Mouse (Mus musculus) limb, embryonic 14.5 days (tissue): ENCODE results near the gene 4931406C07Rik. TPM values are rescaled to one million over a fixed set of nuclear protein-coding genes. Genes with fewer than 3 reads are reported as not detected.

Experiments used
- ATAC-seq: fragments of 200-750 bp; cut with Nextera tagmentation; 2 replicates; pipeline ENCODE4 v1.8.0; 2017; ENCODE audit warnings: low read depth, moderate number of reproducible peaks, moderate TSS enrichment; ENCODE audit not compliant: low FRiP score
- DNase-seq: peaks from one replicate; pipeline ENCODE4 v3.0.0-alpha.2; 2015; ENCODE audit warnings: low spot score
- H3K27ac ChIP-seq: fragments of 300-500 bp; sonication (generic); replicated peaks from 2 replicates; pipeline ENCODE4 v1.5.1; 2014; ENCODE audit warnings: low read depth, mild to moderate bottlenecking, low read length, moderate library complexity, mixed read lengths
- H3K27me3 ChIP-seq: fragments of 300-500 bp; sonication (generic); 2 replicates; pipeline ENCODE4 v1.6.1; 2014; ENCODE audit warnings: low read length, mixed read lengths; ENCODE audit not compliant: control insufficient read depth, insufficient read depth
- H3K36me3 ChIP-seq: fragments of 300-500 bp; sonication (generic); 2 replicates; pipeline ENCODE4 v1.6.1; 2014; ENCODE audit warnings: mild to moderate bottlenecking, low read length, moderate library complexity, mixed read lengths; ENCODE audit not compliant: control insufficient read depth, insufficient read depth
- H3K4me1 ChIP-seq: fragments of 300-500 bp; sonication (generic); 2 replicates; pipeline ENCODE4 v1.6.1; 2014; ENCODE audit warnings: antibody characterized with exemption, low read length, mixed read lengths; ENCODE audit not compliant: control insufficient read depth, insufficient read depth
- H3K4me2 ChIP-seq: fragments of 300-500 bp; sonication (generic); replicated peaks from 2 replicates; pipeline ENCODE4 v1.6.1; 2014; ENCODE audit warnings: low read depth, mild to moderate bottlenecking, low read length, moderate library complexity; ENCODE audit not compliant: severe bottlenecking
- H3K4me3 ChIP-seq: fragments of 300-500 bp; sonication (generic); replicated peaks from 2 replicates; pipeline ENCODE4 v1.5.1; 2014; ENCODE audit warnings: low read length
- H3K9ac ChIP-seq: fragments of 300-500 bp; sonication (generic); 2 replicates; pipeline ENCODE4 v1.6.1; 2014; ENCODE audit warnings: mild to moderate bottlenecking, low read depth, low read length, moderate library complexity; ENCODE audit not compliant: severe bottlenecking
- H3K9me3 ChIP-seq: fragments of 300-500 bp; sonication (generic); 2 replicates; pipeline ENCODE4 v1.6.1; 2016; ENCODE audit warnings: low read length; ENCODE audit not compliant: control insufficient read depth
- POLR2A ChIP-seq: fragments of 200-500 bp; IDR thresholded peaks from 2 replicates; pipeline ENCODE4 v1.8.0; 2012; ENCODE audit warnings: inconsistent platforms, mild to moderate bottlenecking, moderate library complexity, borderline replicate concordance; ENCODE audit not compliant: insufficient read depth, insufficient read length; ENCODE audit errors: extremely low read depth
- WGBS: fragments of 180-500 bp; shearing (Covaris S2); extraction: QIAGEN DNeasy Blood & Tissue Kit; methylation state at CpG from one replicate; pipeline ENCODE4 v1.1.7; 2014; 5-methylcytosine and 5-hydroxymethylcytosine counted together
- polyA plus RNA-seq, 2 experiments: library from polyadenylated mRNA; depleted of rRNA in 1 of 2; stranded (reverse) in 1 of 2; unstranded in 1 of 2; fragments of >200 nt; fragmentation: Nextera tagmentation in 1 of 2; extraction: Ambion mirVana in 1 of 2; gene quantifications; 2 replicates each; pipeline versions ENCODE4 v1.2.1 to v1.2.3; 2012 to 2014

4931406C07Rik gene
- polyA plus RNA-seq, 2 experiments = 9.5 to 22.9 TPM

DNA sequence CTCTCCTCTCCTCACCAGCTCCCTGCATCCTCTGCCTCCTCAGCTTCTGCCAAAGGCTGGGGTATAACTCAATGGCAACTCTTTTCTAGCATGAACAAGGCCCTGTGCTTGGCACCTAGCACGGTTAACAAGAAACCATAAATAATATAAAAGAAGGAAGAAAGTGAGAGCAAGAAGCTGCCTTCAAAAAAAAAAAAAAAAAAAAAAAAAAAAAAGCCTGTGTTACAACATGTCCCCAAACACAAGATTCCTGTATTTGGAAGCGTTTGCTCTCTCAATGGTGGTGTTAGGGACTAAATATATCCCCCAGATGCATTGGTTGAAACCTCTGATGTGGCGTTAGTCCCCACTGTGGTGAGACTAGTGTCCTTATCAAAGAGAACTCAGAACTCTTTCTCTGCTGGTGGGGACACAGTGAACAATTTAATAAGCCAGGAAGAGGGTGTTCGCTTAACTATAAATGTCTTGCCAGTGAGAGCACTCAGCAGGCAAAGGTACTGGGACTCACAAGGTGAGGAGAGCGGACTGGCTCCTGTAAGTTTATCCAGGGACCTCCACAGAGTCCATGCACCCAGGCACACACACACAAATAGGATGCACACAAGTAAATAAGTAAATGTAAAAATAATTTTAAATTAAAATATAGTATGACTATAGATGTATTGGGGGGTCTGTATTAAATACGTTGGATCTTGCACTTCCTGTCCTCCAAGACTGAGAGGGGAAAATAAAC is 65.2 kb downstream of the 4931406C07Rik start:
- no peaks in the 10 kb centered on the region for H3K4me1 ChIP-seq
- DNase-seq (no peak), ATAC-seq (no peak)
- 69% methylated on average over 6 of the region's 6 CpGs for WGBS
- no peak overlapping the region for H3K4me2 ChIP-seq
- TF ChIP-seq POLR2A = no peak
- no peak overlapping the region for H3K9ac ChIP-seq
- H3K4me3 ChIP-seq = no peak overlapping the region
- no peaks in the 10 kb centered on the region for H3K36me3 ChIP-seq
- H3K27me3 ChIP-seq = peaks cover 10% of the 10 kb centered on the region; the same call in 1 of the 2 replicates
- no peaks in the 10 kb centered on the region for H3K9me3 ChIP-seq
- no peak overlapping the region for H3K27ac ChIP-seq

DNA sequence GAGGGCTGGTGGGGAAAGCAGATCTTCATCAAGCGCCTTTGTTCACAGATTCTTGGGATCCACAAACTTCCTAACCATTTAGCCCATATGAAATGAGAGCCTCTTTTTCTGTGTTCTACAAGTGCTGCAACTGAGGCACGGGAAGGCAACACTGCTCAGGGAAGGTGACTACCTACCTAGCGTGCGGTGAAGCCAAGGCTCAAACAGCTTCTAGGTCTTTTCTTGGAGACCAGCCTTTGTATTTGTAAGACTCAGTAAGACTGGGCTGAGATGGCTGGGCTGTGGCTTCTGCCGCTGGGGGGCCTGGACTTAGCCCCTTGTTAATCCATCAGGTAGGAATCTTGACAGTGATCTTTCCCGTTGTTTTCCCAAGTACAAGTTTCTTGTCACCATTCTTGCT is 66.2 kb downstream of the 4931406C07Rik start:
- H3K36me3 ChIP-seq = no peaks in the 10 kb centered on the region
- no peak for DNase-seq
- H3K4me3 ChIP-seq = no peak overlapping the region
- WGBS = 89% methylated on average over 6 of the region's 6 CpGs
- no peak for ATAC-seq
- H3K4me2 ChIP-seq = no peak overlapping the region
- H3K9me3 ChIP-seq = no peaks in the 10 kb centered on the region
- H3K4me1 ChIP-seq = no peaks in the 10 kb centered on the region
- no peak for TF ChIP-seq POLR2A
- peaks cover 10% of the 10 kb centered on the region; the same call in 1 of the 2 replicates for H3K27me3 ChIP-seq
- no peak overlapping the region for H3K27ac ChIP-seq
- H3K9ac ChIP-seq = no peak overlapping the region

DNA sequence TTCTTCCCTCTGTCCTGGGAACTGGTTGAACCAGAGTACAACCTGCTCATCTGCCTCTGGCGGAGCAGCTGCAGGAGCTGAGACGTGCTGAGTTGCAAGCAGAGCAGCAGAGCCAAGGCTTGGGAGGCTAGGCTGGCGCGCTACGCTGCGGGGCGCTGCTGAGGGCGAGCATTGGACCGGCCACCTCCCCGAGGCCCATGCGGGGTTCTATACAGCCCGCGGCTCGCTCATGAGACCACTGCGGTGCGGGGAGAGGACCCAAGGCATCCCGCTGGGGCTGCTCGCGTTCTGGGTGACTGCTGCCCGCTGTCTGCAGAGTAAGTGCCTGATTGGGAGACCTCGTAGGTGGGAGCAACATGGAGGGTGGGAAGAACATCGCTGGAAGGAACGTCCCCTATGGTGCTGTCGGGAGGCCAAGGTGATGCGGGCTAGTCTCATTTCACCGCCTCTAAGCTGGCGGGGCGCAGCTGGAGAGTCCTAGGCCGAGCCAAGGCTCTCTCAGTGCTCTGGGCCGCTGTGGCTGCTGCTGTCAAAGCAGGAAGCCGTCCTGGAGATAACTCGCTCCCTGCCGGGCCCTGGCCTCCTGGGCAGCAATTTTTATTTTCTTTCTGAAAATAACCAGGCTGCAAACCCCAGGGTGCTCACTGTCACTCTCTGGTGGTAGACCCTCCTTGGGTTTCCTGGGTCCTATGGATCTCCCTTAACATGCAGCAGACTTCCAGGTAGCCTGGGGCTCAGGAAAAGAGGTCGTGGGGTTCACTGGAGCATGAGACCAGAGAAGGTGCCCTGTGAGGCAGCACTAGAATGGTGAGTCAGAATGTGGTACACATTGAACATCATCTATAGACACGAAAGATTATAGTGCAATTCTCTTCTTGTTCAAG is 67.0 kb downstream of the 4931406C07Rik start, which contains the start of gene Vstm5:
Vstm5 (plus strand) TSS at position 4 of the 884 bp plus-strand sequence.
- 5% methylated on average over 34 of the region's 35 CpGs for WGBS
- peak; percentile 54 for DNase-seq

DNA sequence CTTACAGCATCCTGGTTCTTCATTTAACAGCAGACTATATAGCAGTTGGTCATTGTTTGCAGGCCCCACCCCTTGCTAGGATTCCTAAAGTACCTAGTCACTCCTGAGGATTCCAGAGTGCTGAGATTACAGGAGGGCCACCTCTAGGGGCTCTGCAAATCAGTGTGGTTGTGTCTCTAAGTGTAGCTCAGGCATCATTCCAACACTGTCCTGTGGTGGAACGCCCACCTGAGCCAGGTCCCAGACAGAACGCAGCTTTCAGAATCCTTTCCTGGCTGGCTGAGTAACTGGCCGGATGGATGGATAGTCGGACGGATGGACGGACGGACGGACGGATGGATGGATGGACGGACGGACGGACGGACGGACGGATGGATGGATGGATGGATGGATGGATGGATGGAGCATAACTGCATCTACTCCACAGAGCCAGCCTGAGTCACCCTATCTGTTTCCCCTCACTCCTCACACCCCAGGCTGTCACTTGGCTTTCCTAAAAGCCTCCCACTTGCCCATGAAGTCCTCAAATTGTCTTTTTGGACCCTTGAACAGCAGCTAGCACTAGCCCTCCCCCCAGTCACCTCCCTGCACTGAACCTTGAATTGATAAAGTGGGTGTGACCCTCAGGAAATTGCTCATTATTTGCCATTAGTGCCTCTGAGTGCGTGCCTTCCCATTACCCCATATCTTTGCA is 67.8 kb downstream of the 4931406C07Rik start:
- Histone ChIP-seq H3K27me3 (peaks cover 10% of the 10 kb centered on the region; the same call in 1 of the 2 replicates), H3K36me3 (no peaks in the 10 kb centered on the region), H3K4me3 (peak overlapping the region; percentile 45), H3K27ac (no peak overlapping the region), H3K4me1 (no peaks in the 10 kb centered on the region), H3K4me2 (peak overlapping the region; percentile 82), H3K9ac (peak overlapping the region; percentile 70; the same call in 1 of the 2 replicates), H3K9me3 (no peaks in the 10 kb centered on the region)
- WGBS = 60% methylated on average over 16 of the region's 16 CpGs
- no peak for DNase-seq
- no peak for ATAC-seq
- TF ChIP-seq POLR2A = no peak

More for the DNA sequence above, 67.0 kb downstream of the 4931406C07Rik start, which contains the start of gene Vstm5:
- Histone ChIP-seq H3K36me3 (no peaks in the 10 kb centered on the region), H3K4me3 (peak within 1 kb of the TSS; percentile 45), H3K9ac (peak within 1 kb of the TSS; percentile 70), H3K27me3 (peaks cover 10% of the 10 kb centered on the region; the same call in 1 of the 2 replicates), H3K4me1 (no peaks in the 10 kb centered on the region), H3K9me3 (no peaks in the 10 kb centered on the region), H3K27ac (0 out of 2 replicates have a peak within 1 kb of the TSS, but pooled peaks have one; percentile 20), H3K4me2 (peak within 1 kb of the TSS; percentile 82)
- TF ChIP-seq POLR2A = no peak
- peak; percentile 69; the same call in 1 of the 2 replicates for ATAC-seq
